Mouse (Mus musculus) liver, embryonic 14.5 days (tissue): ENCODE measurements around the gene Mb.

Experiments used
- CTCF ChIP-seq: IDR thresholded peaks from 2 replicates; pipeline ENCODE4 v1.5.1; 2016; ENCODE audit warnings: antibody characterized with exemption, low read depth, control low read depth
- EP300 ChIP-seq: IDR thresholded peaks from 2 replicates; pipeline ENCODE4 v1.6.1; 2016; ENCODE audit warnings: antibody characterized with exemption, low read depth

DNA sequence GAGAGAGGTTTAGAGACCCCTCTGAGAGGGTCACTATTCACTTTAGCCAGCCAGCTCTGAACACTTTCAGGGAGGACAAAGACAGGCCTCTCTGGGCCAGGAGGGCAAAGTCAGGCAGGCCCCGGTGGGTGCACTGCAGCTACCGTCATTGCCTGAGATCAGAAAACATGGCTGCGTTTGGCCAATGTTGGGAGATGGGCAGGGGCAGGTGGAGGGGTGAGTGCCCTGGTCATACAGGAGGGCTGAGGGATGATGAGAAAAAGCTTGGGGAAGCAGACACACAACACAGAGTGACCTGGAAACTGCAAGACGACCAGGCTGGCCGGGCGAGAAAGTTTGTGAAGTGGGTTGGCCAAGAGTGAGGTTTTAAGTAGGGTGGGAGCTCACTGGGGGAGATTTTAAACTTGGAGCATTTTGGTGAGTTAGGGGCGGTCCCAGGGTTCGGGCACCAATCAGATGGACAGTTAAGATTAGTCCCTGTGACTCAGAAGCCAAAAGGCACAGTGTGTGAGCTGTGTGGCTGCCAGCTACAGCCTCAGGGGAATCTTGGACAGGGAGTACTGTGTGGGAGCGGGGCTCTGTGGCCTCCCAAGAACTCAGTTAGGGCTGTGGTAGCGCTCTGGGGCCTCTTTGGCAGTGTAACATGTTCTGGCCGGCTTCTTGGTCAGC lies 14.0 kb downstream of the Mb start:
- TF ChIP-seq EP300, result no peak
- no peak for TF ChIP-seq CTCF
